Mouse (Mus musculus) thymus, adult 2 months (tissue): ENCODE measurements around the gene 1810010H24Rik.

ENCODE experiments used
- CTCF ChIP-seq: fragments of 200-500 bp; IDR thresholded peaks from 2 replicates; pipeline ENCODE4 v1.5.1; 2012; ENCODE audit warnings: mild to moderate bottlenecking, control low read depth, low read length, moderate library complexity, borderline replicate concordance; ENCODE audit not compliant: control insufficient read depth, poor library complexity, insufficient read depth; ENCODE audit errors: extremely low read depth
- POLR2A ChIP-seq: fragments of 200-500 bp; IDR thresholded peaks from 2 replicates; pipeline ENCODE4 v1.6.1; 2012; ENCODE audit warnings: mild to moderate bottlenecking, low read length, control low read depth, moderate library complexity; ENCODE audit not compliant: control insufficient read depth, poor library complexity, insufficient read depth; ENCODE audit errors: extremely low read depth

- no peak for TF ChIP-seq CTCF
- no peak for TF ChIP-seq POLR2A
Measured at GRCm38 (mm10) chr11:107022050-107022683, 3.3 kb upstream of the 1810010H24Rik start.
